ENCODE assay signal across 8 mouse cellular contexts in the genomic region with DNA sequence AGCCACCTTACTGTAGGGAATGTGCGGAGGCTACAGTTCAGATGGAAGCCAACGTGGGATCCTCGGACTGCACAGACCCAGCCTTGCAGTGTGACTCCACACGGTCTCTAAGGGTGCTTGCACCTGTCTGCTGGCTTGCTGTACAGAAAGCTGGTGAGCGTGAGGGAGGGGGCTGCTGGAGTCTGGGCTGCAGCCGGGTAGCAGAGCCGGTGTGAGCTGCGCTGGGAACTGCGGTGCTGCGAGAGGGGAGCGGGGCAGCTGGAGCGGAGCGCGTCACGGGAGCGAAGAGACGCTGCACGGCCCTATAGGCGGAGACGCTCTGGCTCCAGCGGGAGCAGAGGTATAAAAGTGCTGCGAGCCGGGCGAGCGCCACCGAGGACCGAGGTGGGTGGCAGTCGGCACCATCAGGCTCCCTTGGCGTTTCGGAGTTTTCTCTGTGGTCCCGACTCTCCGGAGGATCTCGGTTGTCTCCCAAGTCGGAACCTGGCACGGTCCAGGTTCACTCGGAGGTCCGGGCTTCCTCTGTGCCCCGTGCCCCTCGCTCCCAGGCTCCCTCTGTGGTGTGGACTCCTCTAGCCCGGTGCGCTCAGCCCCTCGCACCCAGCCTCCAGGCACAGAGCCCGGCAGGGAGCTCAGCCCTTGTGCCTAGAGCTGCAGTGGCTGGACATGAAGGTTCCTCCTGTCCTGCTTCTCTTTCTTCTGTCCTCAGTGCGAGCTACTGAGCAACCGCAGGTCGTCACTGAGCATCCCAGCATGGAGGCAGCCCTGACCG. TPM values are rescaled to one million over a fixed set of nuclear protein-coding genes. Genes with fewer than 3 reads are reported as not detected.
DNase-seq lines count a peak whose midpoint lies in the region; ATAC-seq and TF ChIP-seq lines count a peak whose summit lies in the region.

Gpr83 (plus strand) TSS at position 343 of the 772 bp plus-strand sequence.

- no peak for DNase-seq in cerebellum, adult 11-12 months
- peak; percentile 40 for DNase-seq in limb, embryonic 14.5 days (ENCODE audit: low spot score)
- no peak for DNase-seq in spleen, adult 18-20 months

- H3K4me2 ChIP-seq in hindbrain, embryonic 16.5 days (ENCODE audit: low read length) = peak within 1 kb of the TSS; percentile 98
- peak within 1 kb of the TSS; percentile 73 for H3K4me2 ChIP-seq in limb, embryonic 14.5 days (replicated peaks; ENCODE audit: low read depth, low read length, severe bottlenecking)
- H3K4me2 ChIP-seq in neural tube, embryonic 15.5 days = peak within 1 kb of the TSS; percentile 97

- WGBS in hindbrain, embryonic 16.5 days = under 1% methylated on average over 43 of the region's 47 CpGs
- 3% methylated on average over 45 of the region's 47 CpGs for WGBS in limb, embryonic 14.5 days
- 3% methylated on average over 47 of the region's 47 CpGs for WGBS in neural tube, embryonic 15.5 days

- 0 out of 2 replicates have a peak, but pooled peaks cover 2% of the 10 kb centered on the region for H3K4me1 ChIP-seq in embryonic fibroblast, embryonic 13.5 days (ENCODE audit: control insufficient read depth, insufficient read depth, low read length)
- peaks cover 6% of the 10 kb centered on the region for H3K4me1 ChIP-seq in hindbrain, embryonic 16.5 days (ENCODE audit: control insufficient read depth, insufficient read depth, low read depth, low read length)
- H3K4me1 ChIP-seq in limb, embryonic 14.5 days (ENCODE audit: control insufficient read depth, insufficient read depth, low read length) = 0 out of 2 replicates have a peak, but pooled peaks cover 2% of the 10 kb centered on the region
- H3K4me1 ChIP-seq in neural tube, embryonic 15.5 days = peaks cover 12% of the 10 kb centered on the region

- no peaks in the 10 kb centered on the region for H3K36me3 ChIP-seq in hindbrain, embryonic 16.5 days (ENCODE audit: control insufficient read depth, insufficient read depth, low read length)
- H3K36me3 ChIP-seq in limb, embryonic 14.5 days (ENCODE audit: control insufficient read depth, insufficient read depth, low read length) = no peaks in the 10 kb centered on the region
- H3K36me3 ChIP-seq in neural tube, embryonic 15.5 days = no peaks in the 10 kb centered on the region

- peak within 1 kb of the TSS; percentile 64 for H3K9ac ChIP-seq in hindbrain, embryonic 16.5 days (ENCODE audit: low read depth, low read length)
- peak within 1 kb of the TSS; percentile 44 for H3K9ac ChIP-seq in limb, embryonic 14.5 days (ENCODE audit: low read depth, low read length, severe bottlenecking)
- peak within 1 kb of the TSS; percentile 43 for H3K9ac ChIP-seq in neural tube, embryonic 15.5 days (replicated peaks)

- H3K9me3 ChIP-seq in hindbrain, embryonic 16.5 days (ENCODE audit: control insufficient read depth, low read length) = no peaks in the 10 kb centered on the region
- H3K9me3 ChIP-seq in limb, embryonic 14.5 days (ENCODE audit: control insufficient read depth, low read length) = no peaks in the 10 kb centered on the region
- H3K9me3 ChIP-seq in neural tube, embryonic 15.5 days (replicated peaks) = no peaks in the 10 kb centered on the region

- peak within 1 kb of the TSS; percentile 22 for H3K4me3 ChIP-seq in embryonic fibroblast, embryonic 13.5 days (ENCODE audit: insufficient read depth, low read length)
- peak within 1 kb of the TSS; percentile 55 for H3K4me3 ChIP-seq in hindbrain, embryonic 16.5 days (ENCODE audit: low read length)
- H3K4me3 ChIP-seq in limb, embryonic 14.5 days (replicated peaks; ENCODE audit: low read length) = peak within 1 kb of the TSS; percentile 38
- H3K4me3 ChIP-seq in neural tube, embryonic 15.5 days (replicated peaks) = peak within 1 kb of the TSS; percentile 46

- TF ChIP-seq POLR2A in embryonic fibroblast, embryonic 13.5 days (IDR thresholded peaks at IDR 0.05; ENCODE audit: low read depth, low read length) = no peak
- TF ChIP-seq POLR2A in limb, embryonic 14.5 days (IDR thresholded peaks at IDR 0.05; ENCODE audit: borderline replicate concordance, extremely low read depth, insufficient read depth, insufficient read length) = no peak

- ATAC-seq in cerebellum, adult (ENCODE audit: insufficient number of reproducible peaks, low FRiP score, low TSS enrichment) = peak; percentile 26; the same call in 1 of the 2 replicates
- ATAC-seq in CD4-positive, CD25-positive, alpha-beta regulatory T cell, adult 4 months = peak; percentile 78
- ATAC-seq in hindbrain, embryonic 16.5 days = peak; percentile 94
- ATAC-seq in limb, embryonic 14.5 days (ENCODE audit: low FRiP score, low read depth) = peak; percentile 86
- ATAC-seq in neural tube, embryonic 15.5 days (ENCODE audit: low FRiP score) = peak; percentile 87

- H3K27me3 ChIP-seq in hindbrain, embryonic 16.5 days (replicated peaks; ENCODE audit: control insufficient read depth, insufficient read depth, low read length) = peaks cover 11% of the 10 kb centered on the region
- peaks cover 38% of the 10 kb centered on the region for H3K27me3 ChIP-seq in limb, embryonic 14.5 days (ENCODE audit: control insufficient read depth, insufficient read depth, low read length)
- H3K27me3 ChIP-seq in neural tube, embryonic 15.5 days (replicated peaks) = peaks cover 31% of the 10 kb centered on the region

- H3K27ac ChIP-seq in embryonic fibroblast, embryonic 13.5 days (ENCODE audit: insufficient read depth, low read length) = no peak within 1 kb of the TSS
- no peak within 1 kb of the TSS for H3K27ac ChIP-seq in hindbrain, embryonic 16.5 days (ENCODE audit: low read depth, low read length)
- no peak within 1 kb of the TSS for H3K27ac ChIP-seq in limb, embryonic 14.5 days (replicated peaks; ENCODE audit: low read depth, low read length)
- H3K27ac ChIP-seq in neural tube, embryonic 15.5 days (replicated peaks) = no peak within 1 kb of the TSS

- no peak for TF ChIP-seq CTCF in embryonic fibroblast, embryonic 13.5 days (IDR thresholded peaks at IDR 0.05; ENCODE audit: borderline replicate concordance, insufficient read depth, low read length)

RNA-seq across cellular contexts. Expression of gene Gpr83, which starts in this region (rescaled TPM):
- polyA plus RNA-seq in CD4-positive, CD25-positive, alpha-beta regulatory T cell, adult 4 months (2017; shearing (Covaris generic)) = 100 to 1,000 TPM; 158 to 164 TPM
- not detected in 2 replicates for polyA plus RNA-seq in embryonic fibroblast, embryonic 13.5 days (2011; ENCODE audit: insufficient read length, low read depth, missing spikeins)
- 1.3 and 1.7 TPM in 2 replicates for polyA plus RNA-seq in hindbrain, embryonic 16.5 days (2015; fragmentation: Nextera tagmentation; extraction: Ambion mirVana)
- 4.5 and 6.4 TPM in 2 replicates for polyA plus RNA-seq in limb, embryonic 14.5 days (2012; rRNA removed)
- polyA plus RNA-seq in limb, embryonic 14.5 days (2014; fragmentation: Nextera tagmentation; extraction: Ambion mirVana) = 4.0 and 4.8 TPM in 2 replicates
- polyA plus RNA-seq in neural tube, embryonic 15.5 days (2015; fragmentation: Nextera tagmentation; extraction: Ambion mirVana) = 1.1 and 4.4 TPM in 2 replicates

Comparison
In these comparisons a context has a peak if more than half of its experiments do, and no peak if none do; other contexts are left out.
1. RNA of gene Gpr83 (polyA plus RNA-seq): 158 to 164 TPM in CD4-positive, CD25-positive, alpha-beta regulatory T cell, adult 4 months; 4.0 to 6.4 TPM in limb, embryonic 14.5 days, 1.3 to 1.7 TPM in hindbrain, embryonic 16.5 days, 1.1 to 4.4 TPM in neural tube, embryonic 15.5 days and not detected in embryonic fibroblast, embryonic 13.5 days; every median in the first group is over 10 times any median in the second.
2. ATAC-seq: peak in every context shown above with its lines; median percentile 94 in hindbrain, embryonic 16.5 days; 87 in neural tube, embryonic 15.5 days; 86 in limb, embryonic 14.5 days; 78 in CD4-positive, CD25-positive, alpha-beta regulatory T cell, adult 4 months; 26 in cerebellum, adult.
3. Peak in every context shown above with its lines, with median percentiles within 50 percentile points of each other: H3K4me3 ChIP-seq, H3K4me2 ChIP-seq and H3K9ac ChIP-seq.